ENCODE assay signal across 10 mouse cellular contexts in the genomic region with DNA sequence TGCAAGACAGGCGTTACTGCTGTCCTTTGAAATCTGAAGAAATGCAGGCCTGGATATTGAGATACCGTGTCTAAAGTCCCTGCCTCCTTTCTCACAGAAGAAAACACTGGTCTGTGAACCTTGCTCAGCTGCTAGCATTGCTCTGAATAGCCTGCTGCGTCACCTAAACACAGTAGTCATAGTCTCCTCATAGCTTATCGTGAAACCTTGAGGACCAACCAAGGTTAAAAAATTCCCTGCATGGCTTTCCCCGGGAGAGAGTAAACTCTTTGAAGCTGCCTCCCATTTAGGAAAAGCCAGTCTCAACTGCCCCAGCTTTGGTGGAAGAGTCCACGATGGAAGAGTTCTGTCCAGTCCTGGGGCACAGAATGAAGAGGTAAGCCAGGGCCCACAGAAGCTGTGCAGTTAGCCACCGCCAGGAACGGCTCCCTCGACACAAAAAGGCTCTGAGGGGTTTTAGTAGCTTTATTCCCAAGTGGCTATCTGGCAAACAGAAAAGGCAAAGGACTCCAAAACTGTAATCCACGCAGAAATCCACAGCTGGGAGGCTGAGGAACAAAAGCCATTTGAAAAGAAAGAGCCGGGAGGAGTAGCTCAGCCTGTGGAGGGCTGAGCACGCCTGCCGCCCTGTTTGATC.
DNase-seq lines count a peak whose midpoint lies in the region; ATAC-seq and TF ChIP-seq lines count a peak whose summit lies in the region.
"Had no signal": no experiment of that assay in that cellular context is flagged by ENCODE, and none has a peak within 500 bp of the region (broad histone marks: within the 10 kb centered on the region; RNA-seq: fewer than 3 reads in every experiment).

No protein-coding gene starts in this region.

- ATAC-seq in kidney, embryonic 15.5 days (replicated peaks; ENCODE audit: low FRiP score) = no peak
- ATAC-seq in forebrain, embryonic 14.5 days = peak; percentile 62; the same call in 1 of the 2 replicates
- no peak; the same call in 1 of the 2 replicates for ATAC-seq in midbrain, embryonic 15.5 days (replicated peaks)

- H3K9me3 ChIP-seq in kidney, embryonic 15.5 days (replicated peaks) = no peaks in the 10 kb centered on the region
- H3K9me3 ChIP-seq in forebrain, embryonic 14.5 days (replicated peaks; ENCODE audit: control insufficient read depth, low read length) = no peaks in the 10 kb centered on the region
- H3K9me3 ChIP-seq in midbrain, embryonic 15.5 days = no peaks in the 10 kb centered on the region

- no peaks in the 10 kb centered on the region for H3K27me3 ChIP-seq in kidney, embryonic 15.5 days
- no peaks in the 10 kb centered on the region for H3K27me3 ChIP-seq in forebrain, embryonic 14.5 days (replicated peaks; ENCODE audit: control insufficient read depth, insufficient read depth, low read length)
- no peaks in the 10 kb centered on the region; the same call in 1 of the 2 replicates for H3K27me3 ChIP-seq in midbrain, embryonic 15.5 days (replicated peaks)

- TF ChIP-seq POLR2A in lung, adult 2 months (IDR thresholded peaks at IDR 0.05; ENCODE audit: borderline replicate concordance, extremely low read depth, low read depth, low read length) = no peak

- H3K36me3 ChIP-seq in kidney, embryonic 15.5 days = no peaks in the 10 kb centered on the region
- H3K36me3 ChIP-seq in forebrain, embryonic 14.5 days (ENCODE audit: control insufficient read depth, insufficient read depth, low read length) = no peaks in the 10 kb centered on the region
- no peaks in the 10 kb centered on the region for H3K36me3 ChIP-seq in midbrain, embryonic 15.5 days (replicated peaks)

- no peak overlapping the region for H3K27ac ChIP-seq in kidney, embryonic 15.5 days
- H3K27ac ChIP-seq in forebrain, embryonic 14.5 days (ENCODE audit: low read depth, low read length) = no peak overlapping the region
- H3K27ac ChIP-seq in midbrain, embryonic 15.5 days = peak overlapping the region; percentile 43; the same call in 1 of the 2 replicates
- H3K27ac ChIP-seq: macrophage had no signal

- 0 out of 2 replicates have a peak overlapping the region, but pooled peaks have one; percentile 15 for H3K4me3 ChIP-seq in kidney, embryonic 15.5 days (replicated peaks)
- H3K4me3 ChIP-seq in forebrain, embryonic 14.5 days (ENCODE audit: low read depth, low read length) = no peak overlapping the region
- no peak overlapping the region for H3K4me3 ChIP-seq in midbrain, embryonic 15.5 days
- H3K4me3 ChIP-seq in lung, adult 2 months (replicated peaks; ENCODE audit: extremely low read depth, low read depth, low read length) = no peak overlapping the region

- peak overlapping the region; percentile 50 for H3K4me2 ChIP-seq in kidney, embryonic 15.5 days
- H3K4me2 ChIP-seq in forebrain, embryonic 14.5 days (ENCODE audit: low read length) = peak overlapping the region; percentile 23; the same call in 1 of the 2 replicates
- H3K4me2 ChIP-seq in midbrain, embryonic 15.5 days = peak overlapping the region; percentile 24

- peak; percentile 52 to 84 for DNase-seq in adrenal gland, adult (ENCODE audit: inconsistent age in 2 of 2, low spot score in 1 of 2)
- DNase-seq in adrenal gland, postnatal 4 days (ENCODE audit: low spot score in 2 of 2) = no peak
- no peak for DNase-seq in kidney, adult 11 months
- no peak for DNase-seq in forebrain, embryonic 14.5 days (ENCODE audit: low spot score)
- DNase-seq in lung, adult 2 months = no peak
- DNase-seq in ovary, postnatal 10 days (ENCODE audit: low spot score) = no peak
- DNase-seq: kidney, adult 18-20 months had no signal

- 44% methylated on average over 13 of the region's 13 CpGs for WGBS in kidney, embryonic 15.5 days
- WGBS in forebrain, embryonic 14.5 days = 16% methylated on average over 13 of the region's 13 CpGs
- 17% methylated on average over 13 of the region's 13 CpGs for WGBS in midbrain, embryonic 15.5 days
- WGBS in lung, adult 2 months = 67% methylated on average over 13 of the region's 13 CpGs

- no peak overlapping the region for H3K9ac ChIP-seq in kidney, embryonic 15.5 days
- H3K9ac ChIP-seq in forebrain, embryonic 14.5 days (ENCODE audit: low read length) = no peak overlapping the region
- H3K9ac ChIP-seq in midbrain, embryonic 15.5 days = no peak overlapping the region

- no peak for TF ChIP-seq CTCF in lung, adult 2 months (IDR thresholded peaks at IDR 0.05; ENCODE audit: insufficient read depth, low read length)

- H3K4me1 ChIP-seq in kidney, embryonic 15.5 days = peaks cover 11% of the 10 kb centered on the region
- peaks cover 11% of the 10 kb centered on the region for H3K4me1 ChIP-seq in forebrain, embryonic 14.5 days (ENCODE audit: control insufficient read depth, insufficient read depth, low read length)
- H3K4me1 ChIP-seq in midbrain, embryonic 15.5 days = peaks cover 13% of the 10 kb centered on the region
- H3K4me1 ChIP-seq in lung, adult 2 months (ENCODE audit: control insufficient read depth, insufficient read depth, low read length) = no peaks in the 10 kb centered on the region

Comparison
In these comparisons a context has a peak if more than half of its experiments do, and no peak if none do; other contexts are left out.
1. DNase-seq: peak in adrenal gland, adult (2 of 2); none in adrenal gland, postnatal 4 days (0 of 2), kidney, adult 11 months (single experiment), forebrain, embryonic 14.5 days (single experiment), lung, adult 2 months (single experiment) and ovary, postnatal 10 days (single experiment).
2. Peak in every context shown above with its lines, with median percentiles within 50 percentile points of each other: H3K4me2 ChIP-seq.